7 mouse cellular contexts compared by ENCODE assay signal in the genomic region with DNA sequence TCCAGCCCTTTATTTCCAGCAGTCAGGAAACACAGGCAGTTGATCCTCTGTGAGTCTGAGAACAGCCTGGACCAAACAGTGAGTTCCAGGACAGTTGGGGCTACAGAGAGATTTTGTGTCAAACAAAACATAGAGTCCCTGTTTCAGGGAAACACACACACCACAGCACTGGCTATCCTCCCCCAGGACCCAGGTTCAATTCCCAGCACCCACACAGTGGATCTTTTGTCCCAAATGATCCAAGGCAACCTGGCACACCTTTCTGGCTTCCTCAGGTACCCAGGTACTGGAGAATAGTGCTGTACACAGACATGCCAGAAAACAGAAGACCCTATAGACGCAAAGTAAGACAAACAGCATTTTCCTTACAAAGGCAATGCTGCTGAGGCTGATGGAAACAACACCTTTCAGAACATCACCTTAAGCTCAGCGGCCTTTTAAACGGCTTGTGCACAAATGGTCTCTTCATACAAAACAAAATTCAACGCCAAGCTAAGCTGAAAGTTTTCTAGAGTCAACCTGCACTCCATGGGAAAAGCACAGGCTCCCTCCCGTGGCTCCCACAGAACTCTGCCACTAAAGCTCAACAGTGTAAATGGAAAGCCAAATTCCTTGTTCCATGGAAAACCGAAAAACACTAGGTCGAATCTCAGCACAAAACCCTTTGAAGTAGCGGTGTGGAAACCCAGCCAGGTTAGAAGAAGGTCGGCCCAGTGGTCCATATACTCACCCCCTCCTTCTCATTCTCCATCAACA. TPM values are rescaled to one million over a fixed set of nuclear protein-coding genes. Genes with fewer than 3 reads are reported as not detected.
DNase-seq lines count a peak whose midpoint lies in the region; ATAC-seq and TF ChIP-seq lines count a peak whose summit lies in the region.

No protein-coding gene starts in this region.

- ATAC-seq in forebrain, embryonic 12.5 days (ENCODE audit: low FRiP score), result no peak
- ATAC-seq in limb, embryonic 15.5 days (ENCODE audit: insufficient number of reproducible peaks, low FRiP score, low TSS enrichment, low read depth), result no peak
- ATAC-seq in stomach, embryonic 16.5 days (ENCODE audit: insufficient read depth, low FRiP score), result no peak

- peaks cover 26% of the 10 kb centered on the region for H3K36me3 ChIP-seq in spleen, adult 2 months (ENCODE audit: control insufficient read depth, insufficient read depth, low read length)
- peaks cover 43% of the 10 kb centered on the region for H3K36me3 ChIP-seq in forebrain, embryonic 12.5 days (replicated peaks)
- peaks cover 45% of the 10 kb centered on the region for H3K36me3 ChIP-seq in limb, embryonic 15.5 days
- peaks cover 11% of the 10 kb centered on the region for H3K36me3 ChIP-seq in stomach, embryonic 16.5 days (ENCODE audit: control insufficient read depth, insufficient read depth, low read length)

- H3K4me3 ChIP-seq in spleen, adult 2 months (ENCODE audit: extremely low read depth, insufficient read depth, insufficient read length), result peak overlapping the region; percentile 99
- peak overlapping the region; percentile 92 for H3K4me3 ChIP-seq in forebrain, embryonic 12.5 days (replicated peaks)
- H3K4me3 ChIP-seq in limb, embryonic 15.5 days, result peak overlapping the region; percentile 91
- H3K4me3 ChIP-seq in stomach, embryonic 16.5 days (replicated peaks; ENCODE audit: low read length), result peak overlapping the region; percentile 94

- no peak for TF ChIP-seq POLR2A in spleen, adult 2 months (IDR thresholded peaks at IDR 0.05; ENCODE audit: low read depth, low read length)

- WGBS in spleen, adult 2 months, result 13% methylated on average over 9 of the region's 9 CpGs
- WGBS in forebrain, embryonic 12.5 days, result 30% methylated on average over 9 of the region's 9 CpGs
- 26% methylated on average over 9 of the region's 9 CpGs for WGBS in limb, embryonic 15.5 days
- 23% methylated on average over 9 of the region's 9 CpGs for WGBS in stomach, embryonic 16.5 days

- H3K9me3 ChIP-seq in forebrain, embryonic 12.5 days, result no peaks in the 10 kb centered on the region
- no peaks in the 10 kb centered on the region for H3K9me3 ChIP-seq in limb, embryonic 15.5 days
- H3K9me3 ChIP-seq in stomach, embryonic 16.5 days (replicated peaks; ENCODE audit: control insufficient read depth, low read length), result no peaks in the 10 kb centered on the region

- H3K27me3 ChIP-seq in spleen, adult 2 months (ENCODE audit: control insufficient read depth, insufficient read depth, low read length), result no peaks in the 10 kb centered on the region
- H3K27me3 ChIP-seq in forebrain, embryonic 12.5 days, result no peaks in the 10 kb centered on the region
- H3K27me3 ChIP-seq in limb, embryonic 15.5 days, result no peaks in the 10 kb centered on the region
- no peaks in the 10 kb centered on the region for H3K27me3 ChIP-seq in stomach, embryonic 16.5 days (ENCODE audit: control insufficient read depth, insufficient read depth, low read length)

- H3K4me1 ChIP-seq in spleen, adult 2 months (ENCODE audit: control insufficient read depth, insufficient read depth, insufficient read length), result peaks cover 36% of the 10 kb centered on the region; the same call in 1 of the 2 replicates
- H3K4me1 ChIP-seq in forebrain, embryonic 12.5 days, result peaks cover 20% of the 10 kb centered on the region
- peaks cover 33% of the 10 kb centered on the region for H3K4me1 ChIP-seq in limb, embryonic 15.5 days
- peaks cover 21% of the 10 kb centered on the region for H3K4me1 ChIP-seq in stomach, embryonic 16.5 days (ENCODE audit: control insufficient read depth, insufficient read depth, low read length)

- intact Hi-C loops in gastrocnemius, postnatal 14 days (cut with DNase I; ENCODE audit: low total_unique reads), result loop anchor here (2.0 kb wide), 1 partner anchor 15 kb away; no protein-coding TSS in a partner anchor

- DNase-seq in spleen, adult 2 months (ENCODE audit: low read depth in 1 of 2, low spot score in 2 of 2), result no peak
- DNase-seq in spleen, postnatal 4 days (ENCODE audit: low spot score in 2 of 2), result no peak
- no peak for DNase-seq in cerebellum, adult 8-10 months
- DNase-seq in gastrocnemius, postnatal 14 days, result no peak

- no peak for TF ChIP-seq CTCF in spleen, adult 2 months (IDR thresholded peaks at IDR 0.05; ENCODE audit: extremely low read depth, insufficient read depth, insufficient read length, insufficient replicate concordance)

- H3K9ac ChIP-seq in forebrain, embryonic 12.5 days, result peak overlapping the region; percentile 93
- peak overlapping the region; percentile 82 for H3K9ac ChIP-seq in limb, embryonic 15.5 days
- peak overlapping the region; percentile 89 for H3K9ac ChIP-seq in stomach, embryonic 16.5 days (ENCODE audit: low read length)

- H3K4me2 ChIP-seq in forebrain, embryonic 12.5 days, result peak overlapping the region; percentile 96
- peak overlapping the region; percentile 81 for H3K4me2 ChIP-seq in limb, embryonic 15.5 days
- peak overlapping the region; percentile 82 for H3K4me2 ChIP-seq in stomach, embryonic 16.5 days (ENCODE audit: low read depth, low read length)

- peak overlapping the region; percentile 84 for H3K27ac ChIP-seq in spleen, adult 2 months (ENCODE audit: insufficient read depth, low read length)
- 0 out of 2 replicates have a peak overlapping the region, but pooled peaks have one; percentile 99 for H3K27ac ChIP-seq in forebrain, embryonic 12.5 days
- peak overlapping the region; percentile 99 for H3K27ac ChIP-seq in limb, embryonic 15.5 days
- peak overlapping the region; percentile 97 for H3K27ac ChIP-seq in stomach, embryonic 16.5 days (ENCODE audit: low read length)

RNA-seq across cellular contexts. Expression of a gene that starts 1.4 kb away (rescaled TPM):
- 125 and 154 TPM in 2 replicates for polyA plus RNA-seq in spleen, adult 2 months (2012; rRNA removed)
- polyA plus RNA-seq in forebrain, embryonic 12.5 days (2016; fragmentation: Nextera tagmentation; extraction: Ambion mirVana), result 105 and 110 TPM in 2 replicates
- 84.4 and 101 TPM in 2 replicates for polyA plus RNA-seq in limb, embryonic 15.5 days (2015; fragmentation: Nextera tagmentation; extraction: Ambion mirVana)
- 71.9 and 82.7 TPM in 2 replicates for polyA plus RNA-seq in stomach, embryonic 16.5 days (2015; fragmentation: Nextera tagmentation; extraction: Ambion mirVana)
- 10 to 100 TPM; 21.3 to 23.9 TPM for total RNA-seq in gastrocnemius, postnatal 14 days (2021)

RNA-seq across cellular contexts. Expression of a gene that starts 7.5 kb away (rescaled TPM):
- polyA plus RNA-seq in spleen, adult 2 months (2012; rRNA removed), result 34.5 and 49.5 TPM in 2 replicates
- polyA plus RNA-seq in forebrain, embryonic 12.5 days (2016; fragmentation: Nextera tagmentation; extraction: Ambion mirVana), result 16.4 and 19.6 TPM in 2 replicates
- 33.5 and 34.8 TPM in 2 replicates for polyA plus RNA-seq in limb, embryonic 15.5 days (2015; fragmentation: Nextera tagmentation; extraction: Ambion mirVana)
- polyA plus RNA-seq in stomach, embryonic 16.5 days (2015; fragmentation: Nextera tagmentation; extraction: Ambion mirVana), result 28.3 and 30.6 TPM in 2 replicates
- total RNA-seq in gastrocnemius, postnatal 14 days (2021), result 10 to 100 TPM in 1 of 2 experiments, 1 to 10 TPM in 1; 6.7 to 11.1 TPM

RNA-seq across cellular contexts. Expression of a gene that starts 9.4 kb away (rescaled TPM):
- 136 and 175 TPM in 2 replicates for polyA plus RNA-seq in spleen, adult 2 months (2012; rRNA removed)
- polyA plus RNA-seq in forebrain, embryonic 12.5 days (2016; fragmentation: Nextera tagmentation; extraction: Ambion mirVana), result 30.1 and 35.1 TPM in 2 replicates
- 23.0 and 24.7 TPM in 2 replicates for polyA plus RNA-seq in limb, embryonic 15.5 days (2015; fragmentation: Nextera tagmentation; extraction: Ambion mirVana)
- 26.8 and 27.4 TPM in 2 replicates for polyA plus RNA-seq in stomach, embryonic 16.5 days (2015; fragmentation: Nextera tagmentation; extraction: Ambion mirVana)
- total RNA-seq in gastrocnemius, postnatal 14 days (2021), result 10 to 100 TPM; 10.2 to 16.1 TPM

RNA-seq across cellular contexts. Expression of a gene that starts 29.3 kb away (rescaled TPM):
- polyA plus RNA-seq in spleen, adult 2 months (2012; rRNA removed), result 0.28 TPM in 1 of 2 replicates, not detected in the other
- polyA plus RNA-seq in forebrain, embryonic 12.5 days (2016; fragmentation: Nextera tagmentation; extraction: Ambion mirVana), result 1.9 and 2.1 TPM in 2 replicates
- polyA plus RNA-seq in limb, embryonic 15.5 days (2015; fragmentation: Nextera tagmentation; extraction: Ambion mirVana), result not detected in 2 replicates
- polyA plus RNA-seq in stomach, embryonic 16.5 days (2015; fragmentation: Nextera tagmentation; extraction: Ambion mirVana), result 0.20 and 0.28 TPM in 2 replicates
- total RNA-seq in gastrocnemius, postnatal 14 days (2021), result not detected

RNA-seq across cellular contexts. Expression of a gene that starts 45.6 kb away (rescaled TPM):
- polyA plus RNA-seq in spleen, adult 2 months (2012; rRNA removed), result 46.5 and 81.1 TPM in 2 replicates
- polyA plus RNA-seq in forebrain, embryonic 12.5 days (2016; fragmentation: Nextera tagmentation; extraction: Ambion mirVana), result 53.3 and 57.0 TPM in 2 replicates
- polyA plus RNA-seq in limb, embryonic 15.5 days (2015; fragmentation: Nextera tagmentation; extraction: Ambion mirVana), result 68.5 and 71.7 TPM in 2 replicates
- polyA plus RNA-seq in stomach, embryonic 16.5 days (2015; fragmentation: Nextera tagmentation; extraction: Ambion mirVana), result 59.2 and 67.0 TPM in 2 replicates
- total RNA-seq in gastrocnemius, postnatal 14 days (2021), result 1 to 10 TPM; 7.5 to 8.2 TPM
